Mouse (Mus musculus) heart, postnatal 36 days (tissue): Measurements from ENCODE around the gene Card11. TPM values are rescaled to one million over a fixed set of nuclear protein-coding genes. Genes with fewer than 3 reads are reported as not detected.

Source experiments
- DNase-seq, 2 experiments: peaks; one replicate each; pipeline ENCODE4 v3.0.0; 2021 to 2022
- intact Hi-C: fragments of 180-260 bp; cut with DNase I; formaldehyde crosslinking; loops from one replicate; pipeline ENCODE4 v1.15.1; 2025
- total RNA-seq, 2 experiments: library from RNA; stranded (reverse); gene quantifications; 2 replicates each; pipeline ENCODE4 v1.2.3; 2021

Gene Card11
- total RNA-seq: under 1 TPM; 0.19 to 0.56 TPM

GRCm38 (mm10) chr5:141000349-141000748 is at the start of gene Card11:
Card11 (minus strand) TSS chr5:141000582.
- no peak for DNase-seq

GRCm38 (mm10) chr5:141047651-141048218 is 47.4 kb upstream of the Card11 start:
- no peak for DNase-seq
- intact Hi-C loops: no loop called here

More at GRCm38 (mm10) chr5:141000349-141000748, at the start of gene Card11:
- intact Hi-C loops: no loop called here

- intact Hi-C loops: no loop called here
- no peak for DNase-seq
Observed at GRCm38 (mm10) chr5:141044976-141045375, 44.6 kb upstream of the Card11 start.

GRCm38 (mm10) chr5:141043654-141044447 is 43.5 kb upstream of the Card11 start:
- no peak for DNase-seq
- intact Hi-C loops: no loop called here

GRCm38 (mm10) chr5:141042406-141042805 is 42.0 kb upstream of the Card11 start:
- no peak for DNase-seq
- intact Hi-C loops: no loop called here

GRCm38 (mm10) chr5:141040846-141041245 is 40.5 kb upstream of the Card11 start:
- intact Hi-C loops: no loop called here

GRCm38 (mm10) chr5:141038342-141038741 is 38.0 kb upstream of the Card11 start:
- no peak for DNase-seq
- intact Hi-C loops: no loop called here

More at GRCm38 (mm10) chr5:141040846-141041245, 40.5 kb upstream of the Card11 start:
- DNase-seq: no peak

- DNase-seq: no peak
- intact Hi-C loops: no loop called here
Observed at GRCm38 (mm10) chr5:141035346-141035745, 35.0 kb upstream of the Card11 start.

- DNase-seq: no peak
- intact Hi-C loops: no loop called here
Observed at GRCm38 (mm10) chr5:141034301-141034700, 33.9 kb upstream of the Card11 start.

- DNase-seq: no peak
- intact Hi-C loops: no loop called here
Observed at GRCm38 (mm10) chr5:141033001-141033400, 32.6 kb upstream of the Card11 start.

GRCm38 (mm10) chr5:141029364-141029763 is 29.0 kb upstream of the Card11 start:
- DNase-seq: no peak
- intact Hi-C loops: no loop called here

- intact Hi-C loops: no loop called here
- DNase-seq: no peak
Observed at GRCm38 (mm10) chr5:141025635-141026034, 25.3 kb upstream of the Card11 start.

- intact Hi-C loops: no loop called here
- peak in 1 of 2 experiments; percentile 20 for DNase-seq
Observed at GRCm38 (mm10) chr5:141024435-141024834, 24.1 kb upstream of the Card11 start.

GRCm38 (mm10) chr5:141017927-141018700 is 17.7 kb upstream of the Card11 start:
- intact Hi-C loops: no loop called here
- DNase-seq: no peak

- intact Hi-C loops: no loop called here
Observed at GRCm38 (mm10) chr5:141016082-141016481, 15.7 kb upstream of the Card11 start.

GRCm38 (mm10) chr5:141014216-141014615 is 13.8 kb upstream of the Card11 start:
- intact Hi-C loops: no loop called here
- no peak for DNase-seq

More at GRCm38 (mm10) chr5:141016082-141016481, 15.7 kb upstream of the Card11 start:
- DNase-seq: no peak

- intact Hi-C loops: no loop called here
- no peak for DNase-seq
Observed at GRCm38 (mm10) chr5:141013465-141013864, 13.1 kb upstream of the Card11 start.

GRCm38 (mm10) chr5:141005491-141005890 is 5.1 kb upstream of the Card11 start:
- no peak for DNase-seq
- intact Hi-C loops: no loop called here

GRCm38 (mm10) chr5:141004078-141004763 is 3.8 kb upstream of the Card11 start:
- DNase-seq: no peak
- intact Hi-C loops: no loop called here

- no peak for DNase-seq
- intact Hi-C loops: no loop called here
Observed at GRCm38 (mm10) chr5:140999178-140999672, 1.2 kb downstream of the Card11 start.

- DNase-seq: no peak
- intact Hi-C loops: no loop called here
Observed at GRCm38 (mm10) chr5:140997767-140998166, 2.6 kb downstream of the Card11 start.
